In genomic region chr1:170866992-170867690, GRCm38 (mm10) we compare ENCODE assay signal across 8 mouse cellular contexts. TPM values are rescaled to one million over a fixed set of nuclear protein-coding genes. Genes with fewer than 3 reads are reported as not detected.
DNase-seq lines count a peak whose midpoint lies in the region; ATAC-seq and TF ChIP-seq lines count a peak whose summit lies in the region.

No protein-coding gene starts in this region.

- peak overlapping the region; percentile 76 for H3K4me3 ChIP-seq in heart, postnatal 0 days (ENCODE audit: low read depth, low read length)
- peak overlapping the region; percentile 78 to 88 for H3K4me3 ChIP-seq in liver, embryonic 14.5 days (ENCODE audit: insufficient read depth in 1 of 2, low read depth in 2 of 2, low read length in 2 of 2)
- H3K4me3 ChIP-seq in neural tube, embryonic 12.5 days: peak overlapping the region; percentile 64

- WGBS in heart, postnatal 0 days: 1% methylated on average over 29 of the region's 30 CpGs
- 4% methylated on average over 30 of the region's 30 CpGs for WGBS in liver, embryonic 14.5 days (ENCODE audit: insufficient replicate concordance)
- WGBS in neural tube, embryonic 12.5 days: 3% methylated on average over 30 of the region's 30 CpGs

- peak; percentile 24; the same call in 1 of the 2 replicates for ATAC-seq in heart, postnatal 0 days (ENCODE audit: insufficient read depth, low read depth)
- peak; percentile 64 for ATAC-seq in liver, embryonic 14.5 days (ENCODE audit: insufficient read depth)
- peak; percentile 69 for ATAC-seq in neural tube, embryonic 12.5 days (ENCODE audit: low FRiP score, low read depth)

- H3K9me3 ChIP-seq in heart, postnatal 0 days (replicated peaks; ENCODE audit: control insufficient read depth, low read length): no peaks in the 10 kb centered on the region
- H3K9me3 ChIP-seq in liver, embryonic 14.5 days (ENCODE audit: control insufficient read depth, low read length): no peaks in the 10 kb centered on the region
- H3K9me3 ChIP-seq in neural tube, embryonic 12.5 days: no peaks in the 10 kb centered on the region

- TF ChIP-seq CTCF in heart, postnatal 0 days (IDR thresholded peaks at IDR 0.05; ENCODE audit: low read depth): no peak
- TF ChIP-seq CTCF in liver, embryonic 14.5 days (IDR thresholded peaks at IDR 0.05; ENCODE audit: low read depth): no peak

- TF ChIP-seq EP300 in heart, postnatal 0 days (IDR thresholded peaks at IDR 0.05; ENCODE audit: low read depth): no peak
- TF ChIP-seq EP300 in liver, embryonic 14.5 days (IDR thresholded peaks at IDR 0.05; ENCODE audit: low read depth): no peak

- H3K4me1 ChIP-seq in heart, postnatal 0 days (ENCODE audit: control insufficient read depth, insufficient read depth): peaks cover 19% of the 10 kb centered on the region
- H3K4me1 ChIP-seq in liver, embryonic 14.5 days (replicated peaks; ENCODE audit: control insufficient read depth in 2 of 2, insufficient read depth in 2 of 2, low read length in 1 of 2): peaks cover 12 to 29% of the 10 kb centered on the region in 2 experiments
- peaks cover 5% of the 10 kb centered on the region for H3K4me1 ChIP-seq in neural tube, embryonic 12.5 days

- H3K27ac ChIP-seq in heart, postnatal 0 days (ENCODE audit: low read depth): peak overlapping the region; percentile 79
- peak overlapping the region; percentile 63 for H3K27ac ChIP-seq in liver, embryonic 14.5 days
- no peak overlapping the region for H3K27ac ChIP-seq in neural tube, embryonic 12.5 days

- peak; percentile 46 to 61 for DNase-seq in heart, adult 18-20 months
- DNase-seq in heart, postnatal 25 days (ENCODE audit: low spot score): no peak
- peak; percentile 48 for DNase-seq in CD4-positive, CD25-positive, alpha-beta regulatory T cell, adult 2 months (ENCODE audit: low read depth, low spot score)
- peak; percentile 28 for DNase-seq in cerebellum, adult 9-11 months
- DNase-seq in heart, postnatal 0 days (ENCODE audit: low spot score): no peak
- no peak for DNase-seq in liver, embryonic 14.5 days (ENCODE audit: low read depth in 3 of 3, low spot score in 3 of 3)
- no peak for DNase-seq in layer of hippocampus, adult 18-20 months (ENCODE audit: low spot score in 2 of 2)

- 0 out of 2 replicates have a peak, but pooled peaks cover 5% of the 10 kb centered on the region for H3K36me3 ChIP-seq in heart, postnatal 0 days (replicated peaks; ENCODE audit: control insufficient read depth, insufficient read depth, low read length)
- H3K36me3 ChIP-seq in liver, embryonic 14.5 days (replicated peaks; ENCODE audit: control insufficient read depth, insufficient read depth, low read depth): no peaks in the 10 kb centered on the region
- H3K36me3 ChIP-seq in neural tube, embryonic 12.5 days: no peaks in the 10 kb centered on the region; the same call in 1 of the 2 replicates

- peak overlapping the region; percentile 88 for H3K9ac ChIP-seq in heart, postnatal 0 days (replicated peaks; ENCODE audit: low read depth, low read length)
- H3K9ac ChIP-seq in liver, embryonic 14.5 days (replicated peaks): peak overlapping the region; percentile 92
- peak overlapping the region; percentile 77 for H3K9ac ChIP-seq in neural tube, embryonic 12.5 days

- intact Hi-C loops in heart, postnatal 25 days (cut with DNase I): no loop called here

- no peaks in the 10 kb centered on the region for H3K27me3 ChIP-seq in heart, postnatal 0 days (ENCODE audit: control insufficient read depth, insufficient read depth, low read length)
- H3K27me3 ChIP-seq in liver, embryonic 14.5 days (ENCODE audit: control insufficient read depth, insufficient read depth, low read length): no peaks in the 10 kb centered on the region
- H3K27me3 ChIP-seq in neural tube, embryonic 12.5 days (replicated peaks): no peaks in the 10 kb centered on the region

- peak overlapping the region; percentile 90 for H3K4me2 ChIP-seq in heart, postnatal 0 days (ENCODE audit: low read depth, low read length)
- peak overlapping the region; percentile 74 for H3K4me2 ChIP-seq in liver, embryonic 14.5 days (ENCODE audit: low read depth)
- peak overlapping the region; percentile 89 for H3K4me2 ChIP-seq in neural tube, embryonic 12.5 days (replicated peaks)

RNA-seq across cellular contexts. Expression of gene Atf6, which starts 0.4 kb away (rescaled TPM):
- total RNA-seq in heart, adult 18-20 months (2021): 10 to 100 TPM; 66.1 to 66.3 TPM
- 10 to 100 TPM; 56.5 to 58.9 TPM for total RNA-seq in heart, postnatal 25 days (2021)
- 41.2 and 41.5 TPM in 2 replicates for total RNA-seq in heart, postnatal 0 days (2014; rRNA removed; ENCODE audit: low replicate concordance)
- polyA plus RNA-seq in heart, postnatal 0 days (2015; fragmentation: Nextera tagmentation; extraction: Ambion mirVana): 11.2 and 13.0 TPM in 2 replicates
- polyA plus RNA-seq in liver, embryonic 14.5 days (2012; rRNA removed): 3.7 and 4.8 TPM in 2 replicates
- 6.6 and 8.2 TPM in 2 replicates for polyA plus RNA-seq in liver, embryonic 14.5 days (2014; fragmentation: Nextera tagmentation; extraction: Ambion mirVana)
- polyA plus RNA-seq in neural tube, embryonic 12.5 days (2016; fragmentation: Nextera tagmentation; extraction: Ambion mirVana): 9.6 and 10.2 TPM in 2 replicates
- 10 to 100 TPM; 50.9 to 51.6 TPM for total RNA-seq in layer of hippocampus, adult 18-20 months (2021)

RNA-seq across cellular contexts. Expression of gene Gm26620, which starts 17.7 kb away (rescaled TPM):
- under 1 TPM; 0.45 to 0.49 TPM for total RNA-seq in heart, adult 18-20 months (2021)
- total RNA-seq in heart, postnatal 25 days (2021): under 1 TPM; 0.31 to 0.34 TPM
- 1.6 and 4.3 TPM in 2 replicates for total RNA-seq in heart, postnatal 0 days (2014; rRNA removed; ENCODE audit: low replicate concordance)
- 1.0 and 1.4 TPM in 2 replicates for polyA plus RNA-seq in heart, postnatal 0 days (2015; fragmentation: Nextera tagmentation; extraction: Ambion mirVana)
- 0.26 and 0.54 TPM in 2 replicates for polyA plus RNA-seq in liver, embryonic 14.5 days (2012; rRNA removed)
- 0.38 and 0.47 TPM in 2 replicates for polyA plus RNA-seq in liver, embryonic 14.5 days (2014; fragmentation: Nextera tagmentation; extraction: Ambion mirVana)
- polyA plus RNA-seq in neural tube, embryonic 12.5 days (2016; fragmentation: Nextera tagmentation; extraction: Ambion mirVana): 0.29 and 0.51 TPM in 2 replicates
- under 1 TPM; 0.54 to 0.71 TPM for total RNA-seq in layer of hippocampus, adult 18-20 months (2021)

RNA-seq across cellular contexts. Expression of gene Dusp12, which starts 18.2 kb away (rescaled TPM):
- total RNA-seq in heart, adult 18-20 months (2021): 1 to 10 TPM; 8.1 to 8.3 TPM
- 1 to 10 TPM; 6.7 to 7.0 TPM for total RNA-seq in heart, postnatal 25 days (2021)
- 13.0 and 15.6 TPM in 2 replicates for total RNA-seq in heart, postnatal 0 days (2014; rRNA removed; ENCODE audit: low replicate concordance)
- 19.3 and 21.7 TPM in 2 replicates for polyA plus RNA-seq in heart, postnatal 0 days (2015; fragmentation: Nextera tagmentation; extraction: Ambion mirVana)
- polyA plus RNA-seq in liver, embryonic 14.5 days (2012; rRNA removed): 9.5 and 13.6 TPM in 2 replicates
- 19.1 and 20.4 TPM in 2 replicates for polyA plus RNA-seq in liver, embryonic 14.5 days (2014; fragmentation: Nextera tagmentation; extraction: Ambion mirVana)
- 34.1 and 39.0 TPM in 2 replicates for polyA plus RNA-seq in neural tube, embryonic 12.5 days (2016; fragmentation: Nextera tagmentation; extraction: Ambion mirVana)
- 10 to 100 TPM; 14.7 to 15.8 TPM for total RNA-seq in layer of hippocampus, adult 18-20 months (2021)

RNA-seq across cellular contexts. Expression of gene Fcrlb, which starts 45.6 kb away (rescaled TPM):
- total RNA-seq in heart, adult 18-20 months (2021): not detected
- not detected for total RNA-seq in heart, postnatal 25 days (2021)
- not detected in 2 replicates for total RNA-seq in heart, postnatal 0 days (2014; rRNA removed; ENCODE audit: low replicate concordance)
- polyA plus RNA-seq in heart, postnatal 0 days (2015; fragmentation: Nextera tagmentation; extraction: Ambion mirVana): not detected in 2 replicates
- 0.03 and 0.05 TPM in 2 replicates for polyA plus RNA-seq in liver, embryonic 14.5 days (2012; rRNA removed)
- not detected in 2 replicates for polyA plus RNA-seq in liver, embryonic 14.5 days (2014; fragmentation: Nextera tagmentation; extraction: Ambion mirVana)
- polyA plus RNA-seq in neural tube, embryonic 12.5 days (2016; fragmentation: Nextera tagmentation; extraction: Ambion mirVana): 0.20 and 0.26 TPM in 2 replicates
- under 1 TPM; 0.25 to 0.33 TPM for total RNA-seq in layer of hippocampus, adult 18-20 months (2021)

Comparison
In these comparisons a context has a peak if more than half of its experiments do, and no peak if none do; other contexts are left out.
1. DNase-seq: peak in heart, adult 18-20 months (2 of 2), CD4-positive, CD25-positive, alpha-beta regulatory T cell, adult 2 months (single experiment) and cerebellum, adult 9-11 months (single experiment); none in heart, postnatal 25 days (single experiment), heart, postnatal 0 days (single experiment), liver, embryonic 14.5 days (0 of 3) and layer of hippocampus, adult 18-20 months (0 of 2).
2. Peak in every context shown above with its lines, with median percentiles within 50 percentile points of each other: ATAC-seq, H3K4me2 ChIP-seq, H3K4me3 ChIP-seq and H3K9ac ChIP-seq.